Mouse (Mus musculus) liver, postnatal 0 days (tissue): Measurements from ENCODE around the gene Tle4.

Source experiments
- CTCF ChIP-seq: sonication (generic); IDR thresholded peaks from 2 replicates; pipeline ENCODE4 v1.5.1; 2016; ENCODE audit warnings: antibody characterized with exemption, low read depth
- EP300 ChIP-seq: IDR thresholded peaks from 2 replicates; pipeline ENCODE4 v1.6.1; 2016; ENCODE audit warnings: antibody characterized with exemption, low read depth, mild to moderate bottlenecking

- TF ChIP-seq CTCF = no peak
- no peak for TF ChIP-seq EP300
These were observed 164.0 kb downstream of the Tle4 start for GRCm38 (mm10) chr19:14433900-14434299.
